Mouse (Mus musculus) embryonic fibroblast, embryonic 13.5 days (primary cell): ENCODE data around the gene Tmem229b. TPM values are rescaled to one million over a fixed set of nuclear protein-coding genes. Genes with fewer than 3 reads are reported as not detected.

Experiments
- H3K27ac ChIP-seq: 2 replicates; pipeline ENCODE4 v1.5.1; 2012; ENCODE audit warnings: low read length, control low read depth, inconsistent platforms; ENCODE audit not compliant: insufficient read depth
- H3K4me1 ChIP-seq: 2 replicates; pipeline ENCODE4 v1.6.1; 2011; ENCODE audit warnings: low read length; ENCODE audit not compliant: control insufficient read depth, insufficient read depth
- H3K4me3 ChIP-seq: 2 replicates; pipeline ENCODE4 v1.5.1; 2011; ENCODE audit warnings: mild to moderate bottlenecking, control low read depth, low read length; ENCODE audit not compliant: insufficient read depth
- CTCF ChIP-seq: IDR thresholded peaks from 2 replicates; pipeline ENCODE4 v1.5.1; 2011; ENCODE audit warnings: mild to moderate bottlenecking, control low read depth, low read length, moderate library complexity, borderline replicate concordance; ENCODE audit not compliant: insufficient read depth
- POLR2A ChIP-seq: IDR thresholded peaks from 2 replicates; pipeline ENCODE4 v1.6.1; 2011; ENCODE audit warnings: low read depth, mild to moderate bottlenecking, control low read depth, low read length, moderate library complexity
- polyA plus RNA-seq: library from polyadenylated mRNA; stranded (reverse); fragments of >200 nt; gene quantifications from 2 replicates; pipeline ENCODE4 v1.2.4, GENCODE M21; 2011; ENCODE audit warnings: low read depth; ENCODE audit not compliant: missing spikeins, insufficient read length

The Tmem229b gene
- polyA plus RNA-seq, 1 experiment: 3.5 TPM

- Histone ChIP-seq H3K27ac (no peak overlapping the region), H3K4me3 (no peak overlapping the region), H3K4me1 (no peaks in the 10 kb centered on the region; the same call in 1 of the 2 replicates)
- no peak for TF ChIP-seq POLR2A
- TF ChIP-seq CTCF: no peak
These were observed 51.0 kb downstream of the Tmem229b start for GRCm38 (mm10) chr12:78956405-78956804.

- TF ChIP-seq CTCF: no peak
- no peak for TF ChIP-seq POLR2A
- Histone ChIP-seq H3K4me3 (no peak overlapping the region), H3K27ac (no peak overlapping the region), H3K4me1 (no peaks in the 10 kb centered on the region; the same call in 1 of the 2 replicates)
These were observed 54.9 kb downstream of the Tmem229b start for GRCm38 (mm10) chr12:78952484-78952883.

- Histone ChIP-seq H3K27ac (no peak overlapping the region), H3K4me1 (no peaks in the 10 kb centered on the region; the same call in 1 of the 2 replicates), H3K4me3 (no peak overlapping the region)
- TF ChIP-seq CTCF (no peak), POLR2A (no peak)
These were observed 55.4 kb downstream of the Tmem229b start for GRCm38 (mm10) chr12:78952053-78952452.

- no peak overlapping the region for H3K4me3 ChIP-seq
- H3K27ac ChIP-seq: no peak overlapping the region
- no peaks in the 10 kb centered on the region; the same call in 1 of the 2 replicates for H3K4me1 ChIP-seq
- TF ChIP-seq CTCF (no peak), POLR2A (no peak)
These were observed 59.8 kb downstream of the Tmem229b start for GRCm38 (mm10) chr12:78947661-78948060.

GRCm38 (mm10) chr12:78947161-78947560 lies 60.3 kb downstream of the Tmem229b start:
- H3K4me1 ChIP-seq: no peaks in the 10 kb centered on the region
- TF ChIP-seq POLR2A (no peak), CTCF (no peak)
- no peak overlapping the region for H3K27ac ChIP-seq
- no peak overlapping the region for H3K4me3 ChIP-seq

- Histone ChIP-seq H3K4me3 (no peak overlapping the region), H3K4me1 (peaks cover 3% of the 10 kb centered on the region), H3K27ac (no peak overlapping the region)
- TF ChIP-seq POLR2A (no peak), CTCF (no peak)
These were observed 64.5 kb downstream of the Tmem229b start for GRCm38 (mm10) chr12:78942931-78943330.

GRCm38 (mm10) chr12:78940081-78940480 lies 67.3 kb downstream of the Tmem229b start:
- Histone ChIP-seq H3K4me3 (no peak overlapping the region), H3K4me1 (peaks cover 3% of the 10 kb centered on the region), H3K27ac (no peak overlapping the region)
- no peak for TF ChIP-seq POLR2A
- TF ChIP-seq CTCF: no peak

- H3K27ac ChIP-seq: no peak overlapping the region
- TF ChIP-seq CTCF: no peak
- TF ChIP-seq POLR2A: no peak
- no peak overlapping the region for H3K4me3 ChIP-seq
- peaks cover 3% of the 10 kb centered on the region for H3K4me1 ChIP-seq
These were observed 67.9 kb downstream of the Tmem229b start for GRCm38 (mm10) chr12:78939393-78940037.

GRCm38 (mm10) chr12:78936494-78936893 lies 70.9 kb downstream of the Tmem229b start:
- peaks cover 3% of the 10 kb centered on the region for H3K4me1 ChIP-seq
- TF ChIP-seq CTCF: no peak
- TF ChIP-seq POLR2A: no peak
- H3K27ac ChIP-seq: no peak overlapping the region
- H3K4me3 ChIP-seq: no peak overlapping the region

GRCm38 (mm10) chr12:78929900-78930299 lies 77.5 kb downstream of the Tmem229b start:
- Histone ChIP-seq H3K4me3 (no peak overlapping the region), H3K27ac (no peak overlapping the region), H3K4me1 (no peaks in the 10 kb centered on the region; the same call in 1 of the 2 replicates)
- TF ChIP-seq POLR2A: no peak
